Mouse (Mus musculus) E14TG2a.4 (cell line): ENCODE results near the gene Pitx2.

ENCODE experiments used
- CTCF ChIP-seq: conservative IDR thresholded peaks from 2 replicates; pipeline ENCODE4 v1.5.1; 2014; ENCODE audit warnings: low read length
- NANOG ChIP-seq: IDR thresholded peaks from 2 replicates; pipeline ENCODE4 v1.6.1; 2014; ENCODE audit warnings: borderline replicate concordance, low read length, mixed read lengths
- POU5F1 ChIP-seq: IDR thresholded peaks from 2 replicates; pipeline ENCODE4 v1.6.1; 2014; ENCODE audit warnings: low read length, borderline replicate concordance

GRCm38 (mm10) chr3:129151096-129151685 lies 48.5 kb upstream of the Pitx2 start:
- no peak for TF ChIP-seq CTCF
- no peak for TF ChIP-seq NANOG
- TF ChIP-seq POU5F1 = no peak
